Mouse (Mus musculus) small intestine, adult 2 months (tissue): ENCODE results near the gene Mroh8.
A peak's percentile ranks its signal among the peaks of the same experiment; 100 is the strongest.

ENCODE experiments used
- CTCF ChIP-seq: fragments of 200-500 bp; IDR thresholded peaks from 2 replicates; pipeline ENCODE4 v1.5.1; 2012; ENCODE audit warnings: low read depth, mild to moderate bottlenecking, control low read depth, inconsistent platforms, low read length, moderate library complexity, mixed read lengths; ENCODE audit not compliant: insufficient replicate concordance, insufficient read length; ENCODE audit errors: extremely low read depth
- POLR2A ChIP-seq: fragments of 200-500 bp; IDR thresholded peaks from 2 replicates; pipeline ENCODE4 v1.6.1; 2012; ENCODE audit warnings: low read depth, mild to moderate bottlenecking, control low read depth, inconsistent platforms, low read length, moderate library complexity

- no peak for TF ChIP-seq POLR2A
- TF ChIP-seq CTCF, result peak; percentile 3; the same call in 1 of the 2 replicates
Measured at GRCm38 (mm10) chr2:157287542-157287941, 8.2 kb upstream of the Mroh8 start.
